Mouse (Mus musculus) bone marrow, adult 2 months (tissue): Measurements from ENCODE around the gene Olfr364-ps1. TPM values are rescaled to one million over a fixed set of nuclear protein-coding genes. Genes with fewer than 3 reads are reported as not detected.

Experiments
- H3K27ac ChIP-seq: fragments of 200-500 bp; 2 replicates; pipeline ENCODE4 v1.5.1; 2012; ENCODE audit warnings: low read depth, mild to moderate bottlenecking, control low read depth, inconsistent platforms, low read length; ENCODE audit not compliant: control insufficient read depth, poor library complexity, insufficient read depth
- H3K4me1 ChIP-seq: fragments of 200-500 bp; 2 replicates; pipeline ENCODE4 v1.6.1; 2011; ENCODE audit warnings: low read length; ENCODE audit not compliant: control insufficient read depth, insufficient read depth
- H3K4me3 ChIP-seq: fragments of 200-500 bp; replicated peaks from 2 replicates; pipeline ENCODE3; 2011; ENCODE audit warnings: mild to moderate bottlenecking, low read depth, low read length, control low read depth; ENCODE audit not compliant: control insufficient read depth
- CTCF ChIP-seq: fragments of 200-500 bp; IDR thresholded peaks from 2 replicates; pipeline ENCODE4 v1.5.1; 2011; ENCODE audit warnings: low read length, control low read depth; ENCODE audit not compliant: control insufficient read depth, insufficient read depth
- POLR2A ChIP-seq: fragments of 200-500 bp; IDR thresholded peaks from 2 replicates; pipeline ENCODE4 v1.6.1; 2011; ENCODE audit warnings: low read depth, mild to moderate bottlenecking, control low read depth, low read length, borderline replicate concordance; ENCODE audit not compliant: control insufficient read depth
- WGBS: fragments of 180-500 bp; shearing (Covaris S2); methylation state at CpG from one replicate; pipeline ENCODE4 v1.1.7; 2018; 5-methylcytosine and 5-hydroxymethylcytosine counted together
- polyA plus RNA-seq: library from polyadenylated mRNA; stranded (reverse); fragments of >200 nt; gene quantifications from 2 replicates; pipeline ENCODE4 v1.2.4, GENCODE M21; 2011; ENCODE audit warnings: low replicate concordance; ENCODE audit not compliant: missing spikeins, insufficient read depth, insufficient read length

The Olfr364-ps1 gene
- not detected in 2 replicates for polyA plus RNA-seq

GRCm38 (mm10) chr2:37139022-37139421 lies at the start of gene Olfr364-ps1:
Gene Olfr364-ps1, plus strand, starts transcription at chr2:37139322.
- TF ChIP-seq CTCF (no peak), POLR2A (no peak)
- Histone ChIP-seq H3K4me3 (no peak within 1 kb of the TSS), H3K27ac (no peak within 1 kb of the TSS), H3K4me1 (no peaks in the 10 kb centered on the region)
- 77% methylated on average over 3 of the region's 3 CpGs for WGBS

GRCm38 (mm10) chr2:37117810-37118209 lies 21.3 kb upstream of the Olfr364-ps1 start, which contains the start of gene Olfr362:
Gene Olfr362, minus strand, starts transcription at chr2:37117910.
- WGBS = 82% methylated on average over 1 of the region's 1 CpGs

GRCm38 (mm10) chr2:37187898-37188297 lies 48.8 kb downstream of the Olfr364-ps1 start, which contains the start of gene Olfr365:
Gene Olfr365, plus strand, starts transcription at chr2:37188198.
- no peak within 1 kb of the TSS for H3K27ac ChIP-seq
- H3K4me3 ChIP-seq = no peak within 1 kb of the TSS
- WGBS = 68% methylated on average over 3 of the region's 3 CpGs
- H3K4me1 ChIP-seq = no peaks in the 10 kb centered on the region
- TF ChIP-seq POLR2A = no peak
- TF ChIP-seq CTCF = no peak

More at GRCm38 (mm10) chr2:37117810-37118209, 21.3 kb upstream of the Olfr364-ps1 start, which contains the start of gene Olfr362:
- TF ChIP-seq CTCF (no peak), POLR2A (no peak)
- Histone ChIP-seq H3K27ac (no peak within 1 kb of the TSS), H3K4me1 (no peaks in the 10 kb centered on the region), H3K4me3 (no peak within 1 kb of the TSS)

Other genes with a start within 250 kb of the Olfr364-ps1 start
- gene Olfr353, start 246.4 kb upstream of the Olfr364-ps1 start, polyA plus RNA-seq = not detected in 2 replicates
- gene Olfr354, start 233.6 kb upstream of the Olfr364-ps1 start, polyA plus RNA-seq = not detected in 2 replicates
- gene Olfr355, start 210.4 kb upstream of the Olfr364-ps1 start, polyA plus RNA-seq = not detected in 2 replicates
- not detected in 2 replicates for gene Olfr356, start 202.2 kb upstream of the Olfr364-ps1 start, polyA plus RNA-seq
- gene Olfr357, start 145.5 kb upstream of the Olfr364-ps1 start, polyA plus RNA-seq = not detected in 2 replicates
- gene Olfr358, start 130.0 kb upstream of the Olfr364-ps1 start, polyA plus RNA-seq = not detected in 2 replicates
- not detected in 2 replicates for gene Olfr360, start 73.6 kb upstream of the Olfr364-ps1 start, polyA plus RNA-seq
- not detected in 2 replicates for gene Olfr361, start 50.0 kb upstream of the Olfr364-ps1 start, polyA plus RNA-seq
- gene Olfr362, start 21.4 kb upstream of the Olfr364-ps1 start, polyA plus RNA-seq = not detected in 2 replicates
- gene Olfr365, start 48.9 kb downstream of the Olfr364-ps1 start, polyA plus RNA-seq = not detected in 2 replicates
- gene Olfr366, start 72.3 kb downstream of the Olfr364-ps1 start, polyA plus RNA-seq = 0.23 and 0.30 TPM in 2 replicates
- not detected in 2 replicates for gene Olfr368, start 187.2 kb downstream of the Olfr364-ps1 start, polyA plus RNA-seq
- 7.9 and 28.4 TPM in 2 replicates for gene Pdcl, start 220.0 kb downstream of the Olfr364-ps1 start, polyA plus RNA-seq